Mouse (Mus musculus) midbrain, embryonic 11.5 days (tissue): ENCODE measurements at regions not wholly inside any gene's neighbourhood (a gene's known extent, or its start where the extent isn't known, plus 50 kb on each side); places are given as distances from the start of the nearest gene placed in this dataset.
A peak's percentile ranks its signal among the peaks of the same experiment; 100 is the strongest.

Source experiments
- ATAC-seq: fragments of 200-750 bp; cut with Nextera tagmentation; 2 replicates; pipeline ENCODE4 v1.8.0; 2017; ENCODE audit warnings: moderate TSS enrichment, moderate library complexity; ENCODE audit not compliant: low FRiP score
- DNase-seq: peaks from one replicate; pipeline ENCODE4 v3.0.0; 2015; ENCODE audit warnings: low spot score; ENCODE audit errors: missing footprints
- H3K27ac ChIP-seq: fragments of 300-500 bp; sonication (generic); 2 replicates; pipeline ENCODE4 v1.5.1; 2014; ENCODE audit warnings: low read depth, low read length
- H3K27me3 ChIP-seq: fragments of 300-500 bp; sonication (generic); 2 replicates; pipeline ENCODE4 v1.6.1; 2014; ENCODE audit warnings: mild to moderate bottlenecking, low read length, moderate library complexity, mixed read lengths; ENCODE audit not compliant: control insufficient read depth, insufficient read depth
- H3K36me3 ChIP-seq: fragments of 300-500 bp; sonication (generic); 2 replicates; pipeline ENCODE4 v1.6.1; 2014; ENCODE audit warnings: mild to moderate bottlenecking, low read length, moderate library complexity, mixed read lengths; ENCODE audit not compliant: control insufficient read depth, insufficient read depth
- H3K4me1 ChIP-seq: fragments of 300-500 bp; sonication (generic); 2 replicates; pipeline ENCODE4 v1.6.1; 2014; ENCODE audit warnings: low read length; ENCODE audit not compliant: control insufficient read depth, insufficient read depth
- H3K4me2 ChIP-seq: fragments of 300-500 bp; sonication (generic); 2 replicates; pipeline ENCODE4 v1.6.1; 2014; ENCODE audit warnings: mild to moderate bottlenecking, moderate library complexity
- H3K4me3 ChIP-seq: fragments of 300-500 bp; sonication (generic); 2 replicates; pipeline ENCODE4 v1.5.1; 2014; ENCODE audit warnings: low read depth, low read length
- H3K9ac ChIP-seq: fragments of 300-500 bp; sonication (generic); 2 replicates; pipeline ENCODE4 v1.6.1; 2014; ENCODE audit warnings: low read length
- H3K9me3 ChIP-seq: fragments of 300-500 bp; sonication (generic); 2 replicates; pipeline ENCODE4 v1.6.1; 2016; ENCODE audit warnings: low read length; ENCODE audit not compliant: control insufficient read depth
- WGBS: fragments of 180-500 bp; shearing (Covaris S2); extraction: QIAGEN DNeasy Blood & Tissue Kit; methylation state at CpG from one replicate; pipeline ENCODE4 v1.1.7; 2014; 5-methylcytosine and 5-hydroxymethylcytosine counted together

GRCm38 (mm10) chr1:88623040-88623439 is 79.0 kb downstream of the Arl4c start:
- Histone ChIP-seq H3K27me3 (no peaks in the 10 kb centered on the region), H3K4me2 (no peak overlapping the region), H3K9me3 (no peaks in the 10 kb centered on the region), H3K27ac (no peak overlapping the region), H3K4me1 (no peaks in the 10 kb centered on the region), H3K4me3 (no peak overlapping the region), H3K9ac (no peak overlapping the region), H3K36me3 (no peaks in the 10 kb centered on the region)
- DNase-seq (peak; percentile 60), ATAC-seq (no peak)
- WGBS: 63% methylated on average over 10 of the region's 10 CpGs

GRCm38 (mm10) chr1:88622356-88622755 is 79.7 kb downstream of the Arl4c start:
- DNase-seq: peak; percentile 61
- 93% methylated on average over 6 of the region's 6 CpGs for WGBS
- ATAC-seq: no peak
- no peak overlapping the region for H3K9ac ChIP-seq
- no peak overlapping the region for H3K27ac ChIP-seq
- H3K4me3 ChIP-seq: no peak overlapping the region
- no peaks in the 10 kb centered on the region for H3K36me3 ChIP-seq
- no peaks in the 10 kb centered on the region for H3K27me3 ChIP-seq
- H3K4me1 ChIP-seq: no peaks in the 10 kb centered on the region
- no peak overlapping the region for H3K4me2 ChIP-seq
- no peaks in the 10 kb centered on the region for H3K9me3 ChIP-seq

- Histone ChIP-seq H3K4me1 (no peaks in the 10 kb centered on the region), H3K9me3 (no peaks in the 10 kb centered on the region), H3K4me2 (no peak overlapping the region), H3K27me3 (no peaks in the 10 kb centered on the region), H3K4me3 (no peak overlapping the region), H3K9ac (no peak overlapping the region), H3K27ac (no peak overlapping the region), H3K36me3 (no peaks in the 10 kb centered on the region)
- WGBS: 84% methylated on average over 2 of the region's 2 CpGs
- ATAC-seq (no peak), DNase-seq (peak; percentile 23)
Observed at GRCm38 (mm10) chr1:88621214-88621613, 80.8 kb downstream of the Arl4c start.

- H3K4me3 ChIP-seq: no peak overlapping the region
- no peaks in the 10 kb centered on the region for H3K36me3 ChIP-seq
- DNase-seq: peak; percentile 83
- no peaks in the 10 kb centered on the region for H3K27me3 ChIP-seq
- no peak overlapping the region for H3K27ac ChIP-seq
- 11% methylated on average over 2 of the region's 2 CpGs for WGBS
- H3K9me3 ChIP-seq: no peaks in the 10 kb centered on the region
- H3K4me1 ChIP-seq: no peaks in the 10 kb centered on the region
- no peak for ATAC-seq
- no peak overlapping the region for H3K9ac ChIP-seq
- H3K4me2 ChIP-seq: no peak overlapping the region
Observed at GRCm38 (mm10) chr1:88613007-88613406, 89.0 kb downstream of the Arl4c start.

GRCm38 (mm10) chr1:88611241-88611640 is 90.8 kb downstream of the Arl4c start:
- no peaks in the 10 kb centered on the region for H3K36me3 ChIP-seq
- WGBS: 86% methylated on average over 5 of the region's 5 CpGs
- H3K9me3 ChIP-seq: no peaks in the 10 kb centered on the region
- no peak overlapping the region for H3K9ac ChIP-seq
- no peak overlapping the region for H3K4me2 ChIP-seq
- no peak overlapping the region for H3K27ac ChIP-seq
- ATAC-seq (no peak), DNase-seq (no peak)
- no peaks in the 10 kb centered on the region for H3K27me3 ChIP-seq
- no peaks in the 10 kb centered on the region for H3K4me1 ChIP-seq
- H3K4me3 ChIP-seq: no peak overlapping the region

- 90% methylated on average over 9 of the region's 9 CpGs for WGBS
- DNase-seq (no peak), ATAC-seq (no peak)
- no peaks in the 10 kb centered on the region for H3K4me1 ChIP-seq
- H3K9me3 ChIP-seq: no peaks in the 10 kb centered on the region
- H3K4me2 ChIP-seq: no peak overlapping the region
- H3K9ac ChIP-seq: no peak overlapping the region
- no peak overlapping the region for H3K27ac ChIP-seq
- no peaks in the 10 kb centered on the region for H3K27me3 ChIP-seq
- H3K4me3 ChIP-seq: no peak overlapping the region
- H3K36me3 ChIP-seq: no peaks in the 10 kb centered on the region
Observed at GRCm38 (mm10) chr1:88610810-88611209, 91.2 kb downstream of the Arl4c start.

- ATAC-seq (no peak), DNase-seq (no peak)
- no peak overlapping the region for H3K4me2 ChIP-seq
- H3K4me1 ChIP-seq: no peaks in the 10 kb centered on the region
- H3K27ac ChIP-seq: no peak overlapping the region
- no peaks in the 10 kb centered on the region for H3K9me3 ChIP-seq
- no peak overlapping the region for H3K4me3 ChIP-seq
- no peak overlapping the region for H3K9ac ChIP-seq
- no peaks in the 10 kb centered on the region for H3K36me3 ChIP-seq
- no peaks in the 10 kb centered on the region for H3K27me3 ChIP-seq
- 38% methylated on average over 8 of the region's 8 CpGs for WGBS
Observed at GRCm38 (mm10) chr1:88608826-88609225, 93.2 kb downstream of the Arl4c start.

- H3K9me3 ChIP-seq: no peaks in the 10 kb centered on the region
- no peak overlapping the region for H3K4me3 ChIP-seq
- peak; percentile 78 for DNase-seq
- no peak overlapping the region for H3K27ac ChIP-seq
- no peaks in the 10 kb centered on the region for H3K27me3 ChIP-seq
- H3K36me3 ChIP-seq: no peaks in the 10 kb centered on the region
- 50% methylated on average over 8 of the region's 8 CpGs for WGBS
- H3K4me1 ChIP-seq: no peaks in the 10 kb centered on the region
- ATAC-seq: no peak
- H3K9ac ChIP-seq: no peak overlapping the region
- H3K4me2 ChIP-seq: no peak overlapping the region
Observed at GRCm38 (mm10) chr1:88608236-88608635, 93.8 kb downstream of the Arl4c start.

GRCm38 (mm10) chr1:88605616-88606190 is 95.8 kb upstream of the Glrp1 start:
- no peaks in the 10 kb centered on the region for H3K4me1 ChIP-seq

More at GRCm38 (mm10) chr1:88605616-88606190, 95.8 kb upstream of the Glrp1 start:
- H3K27me3 ChIP-seq: no peaks in the 10 kb centered on the region
- no peaks in the 10 kb centered on the region for H3K9me3 ChIP-seq
- 58% methylated on average over 14 of the region's 14 CpGs for WGBS
- H3K27ac ChIP-seq: no peak overlapping the region
- H3K9ac ChIP-seq: no peak overlapping the region
- H3K36me3 ChIP-seq: no peaks in the 10 kb centered on the region
- ATAC-seq (no peak), DNase-seq (peak; percentile 59)
- no peak overlapping the region for H3K4me3 ChIP-seq
- H3K4me2 ChIP-seq: no peak overlapping the region
